Mouse (Mus musculus): ENCODE measurements around the gene Zfp384. TPM values are rescaled to one million over a fixed set of nuclear protein-coding genes. Genes with fewer than 3 reads are reported as not detected.
"Not testable (repeated sequence)": the region's sequence is repeated elsewhere in the genome, so short reads cannot be mapped to it uniquely, and the experiment has no call there.

Gene Zfp384
- polyA plus RNA-seq, 3 experiments from 2014 or later: 4.0 to 7.5 (median 4.0) TPM

- no peak for ATAC-seq
Measured at GRCm38 (mm10) chr6:125017682-125018081, 8.7 kb downstream of the Zfp384 start.

- ATAC-seq: peak; percentile 63
Measured at GRCm38 (mm10) chr6:125030532-125030931, 21.6 kb downstream of the Zfp384 start.

GRCm38 (mm10) chr6:125031604-125032003 is 22.7 kb downstream of the Zfp384 start:
- ATAC-seq: no peak

GRCm38 (mm10) chr6:125038666-125039065 is 29.7 kb downstream of the Zfp384 start:
- ATAC-seq: no peak

GRCm38 (mm10) chr6:125039131-125039530 is 30.2 kb downstream of the Zfp384 start:
- ATAC-seq: peak; percentile 19

GRCm38 (mm10) chr6:125039533-125040153 is 30.7 kb downstream of the Zfp384 start, which contains the start of gene Ing4:
Gene Ing4 (plus strand): TSS chr6:125039760.
- peak; percentile 97 for ATAC-seq

GRCm38 (mm10) chr6:125040221-125040620 is 31.3 kb downstream of the Zfp384 start:
- no peak for ATAC-seq

- ATAC-seq: no peak
Measured at GRCm38 (mm10) chr6:125041047-125041446, 32.1 kb downstream of the Zfp384 start.

- no peak for ATAC-seq
Measured at GRCm38 (mm10) chr6:125042081-125042480, 33.1 kb downstream of the Zfp384 start.

- peak; percentile 81 for ATAC-seq
Measured at GRCm38 (mm10) chr6:125046691-125047090, 37.7 kb downstream of the Zfp384 start.

- ATAC-seq: no peak
Measured at GRCm38 (mm10) chr6:125049678-125050077, 40.7 kb downstream of the Zfp384 start, which contains the start of gene Acrbp. Gene Acrbp (plus strand): TSS chr6:125049689.

- ATAC-seq: no peak
Measured at GRCm38 (mm10) chr6:125051237-125051636, 42.3 kb downstream of the Zfp384 start.

GRCm38 (mm10) chr6:125061493-125061892 is 52.5 kb downstream of the Zfp384 start:
- ATAC-seq: no peak

GRCm38 (mm10) chr6:125062511-125062910 is 53.6 kb downstream of the Zfp384 start:
- no peak for ATAC-seq

- ATAC-seq: no peak
Measured at GRCm38 (mm10) chr6:125063906-125064305, 55.0 kb downstream of the Zfp384 start.

- ATAC-seq: not testable (repeated sequence)
Measured at GRCm38 (mm10) chr6:125065223-125065622, 56.3 kb downstream of the Zfp384 start.

GRCm38 (mm10) chr6:125067571-125067995 is 58.6 kb downstream of the Zfp384 start, which contains the start of gene Lpar5:
Gene Lpar5 (plus strand): TSS chr6:125067920.
- peak; percentile 20 for ATAC-seq

- peak; percentile 79 for ATAC-seq
Measured at GRCm38 (mm10) chr6:125071170-125071895, 62.4 kb downstream of the Zfp384 start.

GRCm38 (mm10) chr6:125071896-125072279 is 62.9 kb downstream of the Zfp384 start:
- no peak for ATAC-seq

- no peak for ATAC-seq
Measured at GRCm38 (mm10) chr6:125073825-125074224, 64.9 kb downstream of the Zfp384 start.

GRCm38 (mm10) chr6:125081394-125081793 is 72.4 kb downstream of the Zfp384 start:
- ATAC-seq: no peak

- ATAC-seq: no peak
Measured at GRCm38 (mm10) chr6:125081797-125082560, 73.0 kb downstream of the Zfp384 start.

GRCm38 (mm10) chr6:125082801-125083386 is 73.9 kb downstream of the Zfp384 start:
- no peak for ATAC-seq
